Mouse (Mus musculus) E14TG2a.4 (cell line): Measurements from ENCODE around the gene Zfp444.

Experiments used
- CTCF ChIP-seq: conservative IDR thresholded peaks from 2 replicates; pipeline ENCODE4 v1.5.1; 2014; ENCODE audit warnings: low read length
- NANOG ChIP-seq: IDR thresholded peaks from 2 replicates; pipeline ENCODE4 v1.6.1; 2014; ENCODE audit warnings: borderline replicate concordance, low read length, mixed read lengths
- POU5F1 ChIP-seq: IDR thresholded peaks from 2 replicates; pipeline ENCODE4 v1.6.1; 2014; ENCODE audit warnings: low read length, borderline replicate concordance

DNA sequence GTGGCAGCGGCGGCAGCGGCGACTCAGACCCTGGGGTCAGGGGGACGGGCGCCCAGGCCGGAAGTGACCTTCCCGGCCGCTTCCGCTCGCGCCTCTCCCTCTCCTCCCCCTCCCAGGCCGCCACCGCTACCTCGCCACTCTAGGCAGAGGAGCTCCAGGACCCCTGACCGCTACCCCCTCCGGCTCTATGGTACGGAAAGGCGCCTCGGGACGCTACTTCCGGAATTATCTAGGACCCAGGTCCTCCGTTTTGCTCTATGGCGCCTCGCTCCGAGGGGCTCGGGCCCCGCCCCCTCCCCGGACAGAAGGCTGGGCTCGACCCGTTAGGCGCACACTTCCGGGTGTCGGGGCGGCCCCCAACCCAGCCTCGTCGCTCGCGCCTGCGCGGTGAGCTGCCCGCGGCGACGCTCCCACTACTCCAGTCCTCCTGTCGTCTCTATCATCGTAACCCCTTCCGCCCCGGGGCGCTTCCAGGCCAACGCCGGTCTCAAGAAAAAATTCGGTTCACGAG, 16.1 kb upstream of the Zfp444 start, which contains the start of gene Zfp787:
- TF ChIP-seq CTCF (no peak), NANOG (no peak), POU5F1 (no peak)
